Mouse (Mus musculus) ovary, adult 18-20 months (tissue): ENCODE results near the gene Slc20a1.
A peak's percentile ranks its signal among the peaks of the same experiment; 100 is the strongest.

Experiments
- DNase-seq: peaks from one replicate; pipeline ENCODE4 v3.0.0; 2022; ENCODE audit warnings: low spot score, mixed read lengths

Gene Slc20a1

DNA sequence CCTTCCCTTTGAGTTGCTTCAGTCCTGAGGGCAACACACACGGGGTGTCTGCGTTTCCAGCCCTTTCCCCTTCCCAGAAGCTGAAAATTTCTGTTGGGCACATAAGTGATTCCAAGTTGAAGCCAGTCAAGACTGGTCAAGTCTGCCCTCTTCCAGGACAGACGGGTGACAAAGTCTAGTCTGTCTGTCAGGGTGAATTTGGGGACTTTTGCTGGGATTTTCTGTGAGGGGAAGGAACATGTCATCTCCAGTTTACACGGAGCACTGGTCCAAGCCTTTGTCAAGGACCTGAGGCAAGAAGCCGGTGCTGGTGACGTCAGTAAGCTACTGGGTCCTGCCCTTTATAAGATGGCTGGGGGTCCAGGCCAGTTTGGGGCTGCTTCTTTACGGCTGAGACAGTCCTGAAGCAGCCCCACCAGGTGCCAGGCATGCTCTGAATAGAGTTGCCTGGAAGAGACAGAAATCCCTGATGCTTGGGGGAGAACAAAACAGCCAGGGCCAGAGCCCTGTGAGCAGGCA, 28.5 kb downstream of the Slc20a1 start:
- peak; percentile 7 for DNase-seq

GRCm38 (mm10) chr2:129227709-129228108, 29.1 kb downstream of the Slc20a1 start:
- DNase-seq, result no peak

- DNase-seq, result no peak
Measured at GRCm38 (mm10) chr2:129228571-129228970, 30.0 kb downstream of the Slc20a1 start.

GRCm38 (mm10) chr2:129229316-129229715, 30.8 kb downstream of the Slc20a1 start:
- DNase-seq, result no peak

DNA sequence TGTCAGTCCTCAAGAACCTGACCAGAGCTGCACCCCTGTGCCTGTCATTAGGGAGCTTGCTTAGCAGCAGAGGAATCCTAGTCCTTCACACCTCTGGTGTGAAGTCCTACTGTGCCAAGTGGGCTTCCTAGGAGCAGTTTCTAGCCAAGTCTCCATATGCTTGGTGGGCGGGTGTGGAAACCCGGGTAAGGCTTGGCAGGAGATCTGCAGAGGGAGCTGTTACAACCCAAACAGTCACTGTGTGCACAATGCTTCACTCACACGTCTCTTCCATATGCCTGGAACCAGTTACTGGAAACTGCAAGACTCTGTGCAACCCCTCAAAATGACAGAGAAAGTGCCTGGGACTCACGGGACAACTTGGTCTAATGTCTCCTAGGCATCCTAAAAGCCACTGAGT, 33.5 kb downstream of the Slc20a1 start:
- DNase-seq, result no peak

GRCm38 (mm10) chr2:129232484-129232883, 33.9 kb downstream of the Slc20a1 start:
- DNase-seq, result no peak

GRCm38 (mm10) chr2:129233218-129233617, 34.7 kb downstream of the Slc20a1 start:
- DNase-seq, result no peak

- no peak for DNase-seq
Measured at GRCm38 (mm10) chr2:129233803-129234477, 35.4 kb downstream of the Slc20a1 start.

DNA sequence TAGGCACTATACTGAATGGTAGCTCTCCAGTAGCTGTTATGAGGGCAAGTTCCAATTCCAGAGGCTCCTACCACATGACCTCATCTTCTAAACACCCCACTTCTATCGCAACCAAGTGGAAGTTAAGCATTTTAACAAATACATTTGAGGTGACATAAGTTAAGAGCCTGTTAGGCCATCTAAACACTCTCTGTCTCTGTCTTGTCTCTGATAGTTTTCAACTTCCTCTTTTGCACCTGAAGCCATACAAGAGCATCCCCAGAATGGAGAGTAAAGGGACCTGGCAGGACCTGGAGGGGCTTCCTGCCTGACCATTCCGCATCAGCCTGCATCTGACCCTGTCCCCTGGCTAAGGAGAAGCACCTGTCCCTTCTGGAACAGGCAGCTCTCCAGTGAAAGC, 36.2 kb downstream of the Slc20a1 start:
- DNase-seq, result no peak

DNA sequence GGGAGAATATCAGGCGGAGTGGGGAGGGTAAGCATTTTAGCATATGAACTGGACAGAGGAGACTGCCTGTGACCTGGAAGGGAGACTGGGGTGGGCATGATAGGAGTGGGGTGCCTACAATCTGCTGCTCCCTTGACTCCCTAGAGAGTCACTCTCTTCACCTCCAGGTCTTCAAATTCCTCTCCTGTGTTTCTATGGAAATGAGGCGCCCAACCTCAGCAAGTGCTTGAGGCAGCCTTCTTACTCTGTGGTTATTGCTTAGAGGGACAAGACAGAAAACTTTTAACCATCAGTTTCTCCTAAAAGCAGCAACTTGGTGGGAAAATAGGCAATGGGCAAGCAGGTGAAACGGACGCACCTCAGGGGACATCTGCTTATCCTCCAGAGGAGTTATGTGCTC, 38.0 kb downstream of the Slc20a1 start:
- DNase-seq, result no peak

DNA sequence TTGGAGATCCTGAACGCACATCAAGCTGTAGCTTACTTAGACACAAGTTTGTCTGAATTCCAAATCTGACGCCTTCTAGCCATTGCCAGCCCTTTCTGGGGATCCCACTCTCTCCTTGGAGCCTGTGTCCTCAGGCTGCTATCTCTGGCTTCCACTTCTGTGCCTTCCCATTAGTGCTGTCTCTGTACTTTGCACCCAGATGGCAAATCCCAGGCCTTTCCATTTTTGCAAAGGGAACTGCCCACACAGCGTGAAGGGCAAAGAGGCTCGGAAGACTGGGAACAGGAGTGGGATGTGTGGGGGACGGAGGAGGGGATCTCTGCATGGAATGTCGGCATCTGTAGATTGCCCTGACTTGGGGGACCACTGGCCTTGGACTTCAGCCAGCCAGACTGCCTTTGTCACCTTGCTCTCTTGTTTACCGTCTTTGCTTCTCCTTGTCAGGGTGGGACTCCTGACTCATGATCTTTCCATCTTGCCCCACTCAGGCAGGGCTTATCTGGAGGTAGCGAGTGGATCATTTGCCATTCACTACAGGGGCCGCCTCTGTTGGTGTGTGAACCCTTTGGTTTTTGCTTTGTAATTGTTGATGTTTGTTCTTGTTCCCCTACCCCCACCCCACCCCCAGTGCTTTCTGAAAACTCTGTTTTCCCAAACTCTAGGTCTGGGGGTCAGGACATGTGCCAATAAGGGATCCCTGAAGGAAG, 42.3 kb downstream of the Slc20a1 start:
- DNase-seq, result peak; percentile 16

- DNase-seq, result no peak
Measured at GRCm38 (mm10) chr2:129241845-129242833, 43.6 kb downstream of the Slc20a1 start.

GRCm38 (mm10) chr2:129243005-129243404, 44.4 kb downstream of the Slc20a1 start:
- DNase-seq, result no peak

DNA sequence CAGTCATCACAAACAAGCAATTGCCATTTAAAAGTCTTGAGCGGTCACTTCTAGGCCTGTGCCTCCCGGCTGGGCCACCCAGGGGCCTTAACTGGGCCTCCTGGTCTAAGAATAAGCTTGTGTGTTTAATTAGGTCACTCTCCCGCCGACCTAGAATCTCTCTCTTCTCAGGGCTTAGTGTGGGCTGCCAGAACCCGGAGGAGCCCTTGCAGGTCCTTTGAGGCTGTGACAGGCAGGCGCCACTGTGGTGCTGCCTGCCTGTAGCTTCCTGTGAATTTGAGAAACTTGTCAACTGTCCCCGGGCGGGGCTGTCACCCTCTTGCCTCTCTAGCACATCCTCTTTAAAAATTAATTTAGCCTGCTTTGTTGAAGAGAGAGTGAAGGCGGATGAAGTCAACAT, 45.2 kb downstream of the Slc20a1 start:
- DNase-seq, result no peak

GRCm38 (mm10) chr2:129244446-129245120, 46.0 kb downstream of the Slc20a1 start:
- DNase-seq, result no peak

DNA sequence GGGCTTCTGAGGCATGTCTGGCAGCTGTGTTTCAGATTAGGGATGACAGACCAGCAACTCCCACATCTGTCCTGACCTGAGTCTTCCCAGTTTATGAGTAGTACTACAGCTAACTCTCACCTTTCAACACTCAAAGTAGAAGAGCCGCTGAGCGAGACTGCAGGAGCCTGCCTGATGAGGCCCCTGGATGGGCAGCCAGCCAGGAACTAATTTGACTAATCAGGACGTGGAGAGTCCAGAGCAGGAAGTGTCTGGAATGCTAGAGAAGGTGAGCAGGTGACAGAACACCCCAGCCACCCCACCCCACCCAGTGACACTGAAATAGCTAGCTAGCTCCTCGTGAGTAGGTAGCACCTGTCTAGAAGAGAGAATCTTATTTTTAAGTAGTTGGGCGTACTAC, 47.1 kb downstream of the Slc20a1 start:
- DNase-seq, result no peak

GRCm38 (mm10) chr2:129246436-129246835, 47.9 kb downstream of the Slc20a1 start:
- DNase-seq, result no peak

GRCm38 (mm10) chr2:129246924-129247323, 48.4 kb downstream of the Slc20a1 start:
- no peak for DNase-seq

DNA sequence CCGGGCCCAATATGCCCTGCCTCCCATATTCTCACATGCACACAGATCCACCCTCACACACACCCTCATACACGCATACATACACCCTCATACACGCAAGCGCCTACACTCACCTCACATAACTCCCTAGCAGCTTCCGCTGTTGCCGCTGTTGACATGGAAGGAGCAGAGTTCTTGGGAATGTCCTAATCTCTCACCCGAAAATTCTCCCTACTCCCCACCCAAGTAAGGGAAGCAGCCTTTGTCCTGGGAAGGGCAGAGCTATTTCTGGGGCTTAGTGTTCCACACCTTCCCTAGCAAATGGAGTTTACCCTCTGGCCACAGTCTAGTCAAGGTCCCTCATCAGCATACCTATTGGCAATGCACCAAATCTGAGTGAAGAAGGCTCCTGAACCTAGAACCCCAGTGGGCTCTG, 49.1 kb downstream of the Slc20a1 start:
- no peak for DNase-seq

- no peak for DNase-seq
Measured at GRCm38 (mm10) chr2:129249321-129249720, 50.8 kb downstream of the Slc20a1 start.

DNA sequence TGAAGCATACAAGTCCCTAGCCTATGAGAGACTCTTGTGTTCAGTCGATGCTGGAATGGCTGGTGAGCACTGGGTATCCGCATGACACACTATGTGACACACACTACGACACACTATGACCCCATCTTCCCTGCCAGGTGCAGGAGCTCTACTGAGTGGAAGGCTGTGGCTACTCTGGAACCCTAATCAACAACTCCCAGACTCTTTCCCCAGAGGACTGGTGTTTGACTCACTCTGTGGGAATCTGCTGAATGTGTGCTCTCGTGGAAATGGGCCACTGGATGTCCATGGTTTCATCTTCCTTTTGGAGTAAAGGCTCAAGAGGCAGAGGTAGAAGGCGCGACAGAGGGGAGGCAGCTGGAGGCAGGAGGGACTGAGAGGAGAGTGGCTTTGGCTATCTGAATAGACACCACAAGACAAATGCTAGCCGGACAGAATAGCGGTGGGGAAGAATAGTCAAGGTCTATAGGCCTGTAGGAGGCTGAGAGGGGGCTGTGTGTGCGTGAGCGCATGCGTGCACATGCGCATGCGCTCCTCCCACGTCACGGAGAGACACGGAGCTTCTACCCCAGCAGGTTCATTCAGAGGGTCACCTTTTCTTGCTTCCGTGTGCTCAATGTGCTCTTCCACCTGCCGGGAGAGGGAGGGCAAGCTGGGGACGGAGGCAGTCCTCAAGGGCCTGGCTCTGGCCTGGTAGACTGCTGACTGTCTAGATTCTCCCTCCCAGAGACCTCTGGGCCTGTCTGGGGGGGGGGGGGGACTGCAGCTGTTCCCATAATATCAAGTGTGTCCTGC, 54.5 kb downstream of the Slc20a1 start:
- no peak for DNase-seq
